Mouse (Mus musculus) stomach, embryonic 16.5 days (tissue): ENCODE results near the gene Zfp58. TPM values are rescaled to one million over a fixed set of nuclear protein-coding genes. Genes with fewer than 3 reads are reported as not detected.

ENCODE experiments used
- ATAC-seq: fragments of 200-750 bp; cut with Nextera tagmentation; 2 replicates; pipeline ENCODE4 v1.8.0; 2017; ENCODE audit warnings: moderate number of reproducible peaks, moderate TSS enrichment; ENCODE audit not compliant: insufficient read depth, low FRiP score
- H3K27ac ChIP-seq: fragments of 300-500 bp; sonication (generic); 2 replicates; pipeline ENCODE4 v1.5.1; 2014; ENCODE audit warnings: low read length
- H3K27me3 ChIP-seq: fragments of 300-500 bp; sonication (generic); 2 replicates; pipeline ENCODE4 v1.6.1; 2014; ENCODE audit warnings: low read length, control low read depth, mixed read lengths; ENCODE audit not compliant: control insufficient read depth, insufficient read depth
- H3K36me3 ChIP-seq: fragments of 300-500 bp; sonication (generic); 2 replicates; pipeline ENCODE4 v1.6.1; 2014; ENCODE audit warnings: low read length; ENCODE audit not compliant: control insufficient read depth, insufficient read depth
- H3K4me1 ChIP-seq: fragments of 300-500 bp; sonication (generic); 2 replicates; pipeline ENCODE4 v1.6.1; 2014; ENCODE audit warnings: low read length, control low read depth, mixed read lengths; ENCODE audit not compliant: control insufficient read depth, insufficient read depth
- H3K4me2 ChIP-seq: fragments of 300-500 bp; sonication (generic); 2 replicates; pipeline ENCODE4 v1.6.1; 2014; ENCODE audit warnings: low read depth, low read length, mixed read lengths
- H3K4me3 ChIP-seq: fragments of 300-500 bp; sonication (generic); replicated peaks from 2 replicates; pipeline ENCODE4 v1.5.1; 2014; ENCODE audit warnings: mild to moderate bottlenecking, low read length
- H3K9ac ChIP-seq: fragments of 300-500 bp; sonication (generic); 2 replicates; pipeline ENCODE4 v1.6.1; 2014; ENCODE audit warnings: low read length
- H3K9me3 ChIP-seq: fragments of 300-500 bp; sonication (generic); replicated peaks from 2 replicates; pipeline ENCODE4 v1.6.1; 2016; ENCODE audit warnings: low read length, control low read depth; ENCODE audit not compliant: control insufficient read depth
- WGBS: fragments of 180-500 bp; shearing (Covaris S2); extraction: QIAGEN DNeasy Blood & Tissue Kit; methylation state at CpG from one replicate; pipeline ENCODE4 v1.1.7; 2014; 5-methylcytosine and 5-hydroxymethylcytosine counted together
- polyA plus RNA-seq: library from polyadenylated mRNA; unstranded; fragments of >200 nt; fragmentation: Nextera tagmentation; extraction: Ambion mirVana; gene quantifications from 2 replicates; pipeline ENCODE4 v1.2.1, GENCODE M21; 2015

Zfp58 gene
- 12.8 and 14.2 TPM in 2 replicates for polyA plus RNA-seq

DNA sequence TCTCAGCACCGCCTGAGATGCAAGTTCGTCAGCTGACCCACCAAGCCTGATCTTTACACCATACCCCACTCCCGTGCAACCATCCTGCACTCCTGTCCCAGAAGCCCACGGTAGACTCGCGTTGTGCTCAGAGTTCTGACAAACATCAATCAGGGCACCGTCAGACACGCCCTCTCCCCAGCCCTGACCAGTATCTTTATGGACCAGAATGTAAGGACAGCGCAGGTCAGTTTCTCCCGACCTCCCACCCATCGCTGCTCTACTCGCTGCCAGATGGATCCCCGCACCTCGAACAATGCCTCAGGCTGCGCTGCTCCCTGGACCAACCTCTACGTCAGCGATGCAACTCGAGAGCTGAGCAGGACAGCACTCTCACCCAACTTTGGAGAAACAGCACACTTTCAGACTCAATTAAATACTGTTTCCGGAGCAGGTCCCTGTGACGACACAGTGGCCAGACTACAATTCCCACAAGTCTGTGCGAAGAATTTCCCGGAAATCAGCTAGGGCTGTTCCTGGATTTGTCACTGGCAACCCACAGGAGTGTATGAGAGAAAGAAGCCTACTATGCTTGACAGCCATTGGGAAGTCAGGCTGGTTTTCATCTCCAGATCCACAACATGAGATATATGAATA, at the start of gene Zfp58:
Gene Zfp58, minus strand, starts transcription at position 472 of the 636 bp plus-strand sequence.
- peak; percentile 96 for ATAC-seq
- peaks cover 8% of the 10 kb centered on the region; the same call in 1 of the 2 replicates for H3K4me1 ChIP-seq
- no peaks in the 10 kb centered on the region for H3K27me3 ChIP-seq
- 1% methylated on average over 22 of the region's 22 CpGs for WGBS
- no peaks in the 10 kb centered on the region for H3K9me3 ChIP-seq
- peaks cover 2% of the 10 kb centered on the region; the same call in 1 of the 2 replicates for H3K36me3 ChIP-seq
- peak within 1 kb of the TSS; percentile 88 for H3K4me3 ChIP-seq
- H3K27ac ChIP-seq = peak within 1 kb of the TSS; percentile 51
- H3K9ac ChIP-seq = peak within 1 kb of the TSS; percentile 89
- peak within 1 kb of the TSS; percentile 80 for H3K4me2 ChIP-seq

DNA sequence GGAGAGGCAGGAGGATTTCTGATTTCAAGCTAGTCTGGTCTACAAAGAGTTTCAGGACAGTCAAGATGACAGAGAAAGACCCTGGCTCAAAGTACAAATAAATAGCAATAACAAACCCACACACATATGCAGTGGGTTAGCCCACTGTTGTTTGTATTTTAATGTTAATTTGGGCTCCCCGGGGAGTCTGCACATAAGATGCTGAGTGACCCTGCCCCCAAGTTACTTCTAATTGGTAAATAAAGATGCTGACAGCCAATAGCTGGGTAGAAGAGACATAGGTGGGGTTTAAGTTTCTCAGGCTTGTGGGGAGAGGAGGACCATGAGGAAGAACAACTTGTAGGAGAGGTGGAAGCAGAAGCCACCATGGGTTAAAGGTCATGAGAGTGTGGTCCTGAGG, 45.6 kb upstream of the Zfp58 start:
- Histone ChIP-seq H3K4me3 (no peak overlapping the region), H3K36me3 (peaks cover 24% of the 10 kb centered on the region), H3K27me3 (no peaks in the 10 kb centered on the region), H3K9me3 (0 out of 2 replicates have a peak, but pooled peaks cover 3% of the 10 kb centered on the region), H3K27ac (no peak overlapping the region), H3K4me2 (no peak overlapping the region), H3K9ac (no peak overlapping the region), H3K4me1 (no peaks in the 10 kb centered on the region)
- no peak for ATAC-seq
- WGBS = 92% methylated on average over 1 of the region's 1 CpGs

DNA sequence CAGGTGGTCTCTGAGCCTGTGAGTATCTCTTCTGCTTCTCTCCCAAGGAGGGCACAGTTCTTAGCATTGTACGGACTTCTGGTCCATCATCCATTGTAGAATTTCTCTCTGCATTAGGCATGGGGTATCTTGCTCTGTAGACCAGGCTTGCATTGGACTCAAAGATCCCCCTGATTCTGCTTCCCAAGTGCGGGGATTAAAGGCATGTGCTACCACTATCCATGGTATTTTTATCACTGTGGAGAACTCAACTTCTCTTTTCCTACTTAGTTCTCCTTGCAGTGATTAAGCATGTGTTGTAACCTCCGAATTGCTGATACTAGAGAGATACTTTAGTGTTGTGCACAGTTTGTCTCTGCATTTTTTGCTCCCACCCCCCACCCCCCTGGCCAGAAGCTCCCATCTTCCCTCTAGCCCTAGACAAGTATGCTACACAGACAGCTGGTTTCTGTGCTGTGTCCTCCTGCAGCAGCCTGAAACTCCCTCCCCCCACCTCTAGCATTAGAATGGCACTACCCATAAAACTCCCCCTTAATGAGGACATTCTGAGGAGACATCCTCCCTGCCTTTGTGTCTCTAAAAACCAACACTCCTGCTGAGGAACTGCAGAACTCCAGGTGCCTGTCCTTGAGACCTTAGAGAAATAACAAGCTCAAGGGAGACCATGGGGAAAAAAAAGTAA, 26.8 kb upstream of the Zfp58 start:
- Histone ChIP-seq H3K9ac (no peak overlapping the region; the same call in 1 of the 2 replicates), H3K9me3 (no peaks in the 10 kb centered on the region), H3K27ac (no peak overlapping the region), H3K36me3 (no peaks in the 10 kb centered on the region), H3K27me3 (no peaks in the 10 kb centered on the region), H3K4me3 (no peak overlapping the region), H3K4me1 (peaks cover 6% of the 10 kb centered on the region; the same call in 1 of the 2 replicates), H3K4me2 (no peak overlapping the region)
- WGBS = 84% methylated on average over 3 of the region's 3 CpGs
- no peak for ATAC-seq

DNA sequence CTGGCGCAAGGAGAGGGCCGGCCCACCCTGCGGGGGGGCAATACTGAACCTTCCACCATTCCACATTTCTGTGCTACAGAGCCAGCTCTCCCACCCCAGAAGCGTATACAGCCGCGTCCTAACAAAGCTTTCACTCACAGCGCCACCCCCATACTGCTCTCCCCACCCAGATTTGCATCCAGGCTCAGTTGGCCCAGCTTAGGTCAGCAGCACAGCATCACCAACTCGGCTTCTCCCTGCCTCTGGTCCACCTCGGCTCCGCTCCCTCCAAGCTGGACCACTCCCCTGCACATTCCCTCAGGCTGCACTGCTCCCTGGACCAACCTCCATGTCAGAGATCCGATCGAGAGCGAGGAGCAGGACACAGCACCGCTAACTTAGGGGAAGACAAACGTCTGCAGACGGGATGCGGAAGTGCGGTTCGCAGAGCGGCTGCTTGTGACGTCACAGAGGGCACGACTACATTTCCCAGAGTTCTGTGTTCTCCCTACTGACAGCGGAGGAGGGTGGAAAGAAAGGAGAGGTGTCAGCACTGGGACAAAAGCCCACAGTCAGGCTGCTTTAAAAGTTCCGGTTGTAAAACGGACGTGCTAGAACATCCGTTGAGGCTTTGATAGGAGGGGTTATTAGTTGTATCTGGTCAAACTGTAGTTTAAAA, 25.5 kb upstream of the Zfp58 start, which contains the start of the genes Gm26965 and Zfp87:
Gene Gm26965, minus strand, starts transcription at position 399 of the 658 bp plus-strand sequence.
Gene Zfp87, minus strand, starts transcription at position 425 of the 658 bp plus-strand sequence.
- H3K9me3 ChIP-seq = no peaks in the 10 kb centered on the region
- peak within 1 kb of the TSS; percentile 77 for H3K9ac ChIP-seq
- H3K27ac ChIP-seq = peak within 1 kb of the TSS; percentile 74
- H3K36me3 ChIP-seq = 0 out of 2 replicates have a peak, but pooled peaks cover under 1% of the 10 kb centered on the region
- peak within 1 kb of the TSS; percentile 79 for H3K4me3 ChIP-seq
- under 1% methylated on average over 27 of the region's 27 CpGs for WGBS
- peaks cover 6% of the 10 kb centered on the region; the same call in 1 of the 2 replicates for H3K4me1 ChIP-seq
- H3K27me3 ChIP-seq = no peaks in the 10 kb centered on the region
- ATAC-seq = peak; percentile 99
- peak within 1 kb of the TSS; percentile 70 for H3K4me2 ChIP-seq

DNA sequence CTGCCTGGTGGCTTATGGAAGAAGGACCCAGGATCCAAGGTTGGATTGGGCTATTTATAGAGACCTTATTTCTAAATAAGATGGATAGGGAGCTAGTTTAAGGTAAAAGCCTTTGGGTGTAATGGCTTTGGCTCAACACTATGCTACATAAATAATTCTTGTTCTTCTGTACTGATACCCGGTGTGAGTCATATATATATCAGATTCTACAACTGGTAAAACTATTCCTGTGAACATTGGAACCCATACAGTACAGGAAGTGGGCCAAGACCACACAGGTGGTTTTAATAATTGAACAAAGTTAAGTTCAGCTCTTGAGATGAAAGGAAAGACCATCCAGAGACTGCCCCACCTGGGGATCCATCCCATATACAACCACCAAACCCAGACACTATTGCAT, 553 bp upstream of the Zfp58 start:
- H3K4me2 ChIP-seq = no peak overlapping the region
- no peak overlapping the region for H3K27ac ChIP-seq
- WGBS = 75% methylated on average over 1 of the region's 1 CpGs
- peaks cover 8% of the 10 kb centered on the region; the same call in 1 of the 2 replicates for H3K4me1 ChIP-seq
- no peak for ATAC-seq
- no peak overlapping the region for H3K4me3 ChIP-seq
- no peaks in the 10 kb centered on the region for H3K9me3 ChIP-seq
- no peaks in the 10 kb centered on the region for H3K27me3 ChIP-seq
- no peak overlapping the region for H3K9ac ChIP-seq
- no peaks in the 10 kb centered on the region for H3K36me3 ChIP-seq

DNA sequence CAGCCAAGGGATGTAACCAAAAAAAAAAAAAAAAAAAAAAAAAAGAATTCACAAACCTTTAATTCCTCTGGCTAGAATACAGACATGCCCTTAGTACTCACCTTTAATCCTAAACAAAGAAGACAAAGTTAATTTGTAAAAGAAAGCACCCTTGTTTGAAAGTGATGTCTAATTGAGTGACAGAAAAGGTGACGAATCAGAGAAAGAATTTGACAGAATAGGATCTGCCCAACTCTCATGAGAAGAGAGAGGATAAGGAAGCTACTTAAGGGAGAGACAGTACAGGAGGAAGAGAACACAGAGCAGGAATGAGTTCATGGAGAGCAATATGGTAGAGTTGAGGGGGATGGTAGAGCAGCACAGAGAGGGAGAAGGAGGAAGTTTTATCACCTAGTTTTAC, 4.7 kb downstream of the Zfp58 start:
- Histone ChIP-seq H3K36me3 (peaks cover 45% of the 10 kb centered on the region), H3K9ac (no peak overlapping the region), H3K4me1 (peaks cover 8% of the 10 kb centered on the region; the same call in 1 of the 2 replicates), H3K9me3 (peaks cover 14% of the 10 kb centered on the region), H3K4me2 (no peak overlapping the region), H3K27me3 (no peaks in the 10 kb centered on the region), H3K4me3 (no peak overlapping the region), H3K27ac (no peak overlapping the region)
- ATAC-seq = no peak
- WGBS = 96% methylated on average over 1 of the region's 1 CpGs

DNA sequence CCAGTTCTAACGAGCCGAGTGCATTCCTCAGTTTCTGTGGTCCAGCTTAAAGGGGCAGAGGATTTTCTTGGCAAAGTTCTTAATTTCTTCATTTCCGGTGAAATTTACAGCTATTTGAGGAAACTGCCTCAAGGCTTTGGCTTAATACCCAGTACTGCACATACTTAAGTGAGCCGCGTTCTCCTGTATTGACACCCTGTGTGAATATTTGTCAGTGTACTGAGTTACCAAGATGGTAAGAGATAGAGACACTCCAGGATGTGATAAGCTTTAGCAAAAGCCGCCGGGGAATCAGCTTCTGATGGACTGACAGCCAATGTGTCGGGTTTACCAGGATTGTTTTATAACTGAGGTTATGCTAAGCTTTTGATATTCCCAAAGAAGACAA, 15.9 kb downstream of the Zfp58 start:
- ATAC-seq = peak; percentile 18; the same call in 1 of the 2 replicates
- H3K27me3 ChIP-seq = no peaks in the 10 kb centered on the region
- peak overlapping the region; percentile 60 for H3K4me2 ChIP-seq
- H3K36me3 ChIP-seq = peaks cover 8% of the 10 kb centered on the region
- peaks cover 4% of the 10 kb centered on the region for H3K4me1 ChIP-seq
- WGBS = 34% methylated on average over 8 of the region's 8 CpGs
- H3K4me3 ChIP-seq = peak overlapping the region; percentile 63
- peak overlapping the region; percentile 56 for H3K9ac ChIP-seq
- H3K27ac ChIP-seq = no peak overlapping the region
- no peaks in the 10 kb centered on the region for H3K9me3 ChIP-seq

DNA sequence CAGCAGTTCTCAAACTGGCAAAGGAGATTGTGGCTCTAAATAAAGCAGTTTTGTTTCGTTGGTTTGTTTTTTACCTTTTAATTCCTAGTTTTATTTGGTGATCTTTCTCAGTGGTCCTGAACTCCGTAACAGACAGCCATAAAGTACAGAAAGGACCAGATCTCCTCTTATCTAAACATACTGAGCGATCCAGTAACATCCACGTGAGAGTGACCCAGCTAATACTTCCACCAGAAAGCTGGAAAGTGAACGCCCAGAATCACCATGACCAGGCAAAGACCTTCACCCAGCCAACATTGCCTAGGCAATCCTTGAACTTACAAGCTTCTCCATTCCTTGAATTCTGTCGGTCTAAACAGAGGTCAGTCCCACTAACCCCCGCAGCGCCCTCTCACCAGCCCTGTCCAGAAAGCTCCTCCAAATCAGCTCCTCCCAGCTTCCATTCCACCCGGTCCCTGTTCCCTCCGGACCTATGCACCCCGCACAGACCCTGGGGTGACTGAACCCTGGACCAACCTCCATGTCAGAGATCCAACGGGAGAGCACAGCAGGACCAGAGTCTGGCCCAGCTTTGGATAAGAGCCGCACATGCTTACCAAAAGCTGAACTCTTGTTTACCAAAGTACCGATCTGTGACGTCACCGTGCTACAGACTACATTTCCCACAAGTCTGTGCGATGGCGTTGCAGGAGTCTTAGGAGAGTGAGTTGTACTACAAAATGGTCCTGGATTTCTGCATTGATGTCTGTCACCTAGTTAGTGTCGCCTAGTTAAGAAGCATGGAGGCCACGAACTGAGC, 16.5 kb downstream of the Zfp58 start, which contains the start of gene Zfp874b:
Gene Zfp874b, minus strand, starts transcription at position 634 of the 799 bp plus-strand sequence.
- WGBS = 3% methylated on average over 20 of the region's 20 CpGs
- Histone ChIP-seq H3K36me3 (peaks cover 3% of the 10 kb centered on the region; the same call in 1 of the 2 replicates), H3K9me3 (no peaks in the 10 kb centered on the region), H3K27me3 (no peaks in the 10 kb centered on the region), H3K4me1 (peaks cover 4% of the 10 kb centered on the region), H3K4me3 (peak within 1 kb of the TSS; percentile 63), H3K27ac (peak within 1 kb of the TSS; percentile 16; the same call in 1 of the 2 replicates), H3K9ac (peak within 1 kb of the TSS; percentile 78), H3K4me2 (peak within 1 kb of the TSS; percentile 60)
- peak; percentile 92 for ATAC-seq
